Mouse (Mus musculus) stomach, adult 2 months (tissue): Measurements from ENCODE around the gene Mipol1. TPM values are rescaled to one million over a fixed set of nuclear protein-coding genes. Genes with fewer than 3 reads are reported as not detected.

Experiments
- polyA plus RNA-seq: library from polyadenylated mRNA; depleted of rRNA; stranded (reverse); fragments of >200 nt; gene quantifications from 2 replicates; pipeline ENCODE4 v1.2.3, GENCODE M21; 2012; rRNA removed

Gene Mipol1
- polyA plus RNA-seq: 0.31 and 0.32 TPM in 2 replicates

DNA sequence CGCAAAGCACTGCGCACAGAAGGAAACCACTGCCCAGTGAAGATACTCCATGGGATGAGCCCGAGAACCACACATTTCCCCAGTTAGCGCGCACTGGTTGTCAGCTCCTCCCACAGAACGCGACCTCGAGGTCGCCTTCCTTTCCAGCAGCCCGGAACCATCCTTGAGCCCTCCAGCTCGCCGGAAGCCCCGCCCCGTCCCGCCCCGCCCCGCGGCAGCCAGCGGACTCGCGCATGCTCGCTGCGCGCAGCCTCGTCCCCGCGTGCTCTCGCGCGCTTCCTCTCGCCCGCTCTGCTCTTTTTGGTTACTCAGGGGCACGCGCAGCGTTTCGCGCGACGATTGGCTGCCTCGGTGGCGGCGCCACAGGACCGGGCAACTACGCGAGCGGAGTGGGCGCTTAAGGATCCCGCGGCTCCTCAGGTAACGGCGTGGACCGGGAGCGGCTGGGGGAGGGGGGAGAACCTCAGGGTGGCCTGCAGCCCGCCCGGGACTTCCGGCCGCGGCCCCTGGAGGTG lies at the start of gene Mipol1, which contains the start of gene Prps1l3:
Mipol1 (plus strand) TSS at position 236 of the 515 bp plus-strand sequence.
Prps1l3 (plus strand) TSS at position 221 of the 515 bp plus-strand sequence.

GRCm38 (mm10) chr12:57197363-57198026 lies 32.7 kb upstream of the Mipol1 start, which contains the start of gene Slc25a21:
TSS of gene Slc25a21 (minus strand) at chr12:57197472.

Other genes with a start within 250 kb of the Mipol1 start
- gene Slc25a21, start 33.0 kb upstream of the Mipol1 start, polyA plus RNA-seq: 0.12 and 0.26 TPM in 2 replicates
- gene Prps1l3, start within 50 bp of the Mipol1 start, polyA plus RNA-seq: 3.6 and 4.0 TPM in 2 replicates